Mouse (Mus musculus): Measurements from ENCODE around the gene Blzf1. TPM values are rescaled to one million over a fixed set of nuclear protein-coding genes. Genes with fewer than 3 reads are reported as not detected.

The Blzf1 gene
- polyA plus RNA-seq, 1 experiment from 2014 or later = 41.9 TPM

DNA sequence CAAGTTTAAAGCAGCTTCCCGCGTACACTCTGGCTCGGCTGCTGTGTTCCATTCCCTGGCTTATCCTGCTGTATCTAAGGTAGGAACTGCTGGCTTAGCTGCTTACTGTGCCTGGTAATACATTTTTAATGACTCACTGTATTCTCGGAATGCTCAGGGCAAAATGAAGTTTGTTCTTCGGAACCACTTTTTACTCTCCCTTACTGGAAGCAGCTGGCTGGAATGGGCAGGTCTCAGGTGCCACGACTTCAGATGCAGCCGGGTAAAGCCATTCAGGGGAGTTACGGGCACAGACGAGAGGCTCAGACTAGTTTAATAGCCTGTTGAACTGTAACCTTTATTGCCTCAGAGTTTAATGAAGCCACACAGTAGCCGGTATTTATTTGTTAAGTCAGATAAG, 14.1 kb upstream of the Blzf1 start:
- peaks cover 4% of the 10 kb centered on the region; the same call in 1 of the 2 replicates for H3K36me3 ChIP-seq
- no peak for ATAC-seq (ENCODE audit: insufficient number of reproducible peaks, low FRiP score, low TSS enrichment, low read depth)
- no peaks in the 10 kb centered on the region for H3K9me3 ChIP-seq (replicated peaks)
- no peaks in the 10 kb centered on the region for H3K4me1 ChIP-seq
- no peak overlapping the region for H3K4me3 ChIP-seq (replicated peaks)
- no peaks in the 10 kb centered on the region for H3K27me3 ChIP-seq
- no peak overlapping the region for H3K4me2 ChIP-seq (replicated peaks)
- 79% methylated on average over 10 of the region's 10 CpGs for WGBS
- H3K9ac ChIP-seq = no peak overlapping the region
- no peak overlapping the region for H3K27ac ChIP-seq (replicated peaks)

- no peaks in the 10 kb centered on the region for H3K4me1 ChIP-seq
- no peak overlapping the region for H3K9ac ChIP-seq
- no peaks in the 10 kb centered on the region for H3K9me3 ChIP-seq (replicated peaks)
- no peak overlapping the region for H3K4me2 ChIP-seq (replicated peaks)
- no peak overlapping the region for H3K27ac ChIP-seq (replicated peaks)
- no peaks in the 10 kb centered on the region for H3K27me3 ChIP-seq
- H3K4me3 ChIP-seq (replicated peaks) = no peak overlapping the region
- 86% methylated on average over 5 of the region's 5 CpGs for WGBS
- ATAC-seq (ENCODE audit: insufficient number of reproducible peaks, low FRiP score, low TSS enrichment, low read depth) = no peak
- peaks cover 4% of the 10 kb centered on the region; the same call in 1 of the 2 replicates for H3K36me3 ChIP-seq
Measured at GRCm38 (mm10) chr1:164320731-164321130, 13.4 kb upstream of the Blzf1 start.

DNA sequence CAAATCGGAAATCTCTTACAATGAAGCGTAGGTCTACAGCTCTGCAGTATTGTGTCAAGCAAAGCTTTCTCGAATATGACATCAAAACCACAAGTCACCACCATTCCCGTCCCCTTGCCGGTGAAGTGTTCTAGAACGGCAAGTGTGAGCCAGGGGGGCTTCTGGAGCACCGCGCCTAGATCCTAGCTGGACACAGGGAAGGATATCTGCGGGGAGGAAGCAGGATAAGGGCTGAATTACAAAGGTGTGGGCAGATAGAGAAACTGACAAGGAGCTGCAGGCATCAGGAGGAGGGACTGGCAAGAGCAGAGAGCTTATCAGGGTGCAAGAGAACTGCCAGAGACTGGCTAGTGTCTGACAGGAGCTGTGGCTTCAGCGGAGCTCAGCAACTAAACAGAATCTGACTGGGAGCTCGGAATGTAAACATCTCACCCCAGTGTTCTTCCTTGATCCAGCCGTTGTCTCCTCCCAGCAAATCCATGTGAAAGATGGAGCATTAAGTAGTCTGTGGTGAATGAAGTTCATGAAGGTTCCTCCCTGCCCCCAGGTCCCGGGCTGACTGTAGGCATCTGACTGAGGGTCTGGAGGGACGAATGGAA, 12.4 kb upstream of the Blzf1 start:
- 79% methylated on average over 14 of the region's 14 CpGs for WGBS
- Histone ChIP-seq H3K9ac (no peak overlapping the region), H3K4me2 (replicated peaks) (no peak overlapping the region), H3K4me1 (no peaks in the 10 kb centered on the region), H3K4me3 (replicated peaks) (no peak overlapping the region), H3K36me3 (peaks cover 4% of the 10 kb centered on the region; the same call in 1 of the 2 replicates), H3K27me3 (no peaks in the 10 kb centered on the region), H3K9me3 (replicated peaks) (no peaks in the 10 kb centered on the region), H3K27ac (replicated peaks) (no peak overlapping the region)
- ATAC-seq (ENCODE audit: insufficient number of reproducible peaks, low FRiP score, low TSS enrichment, low read depth) = no peak

- 92% methylated on average over 5 of the region's 5 CpGs for WGBS
- no peak for ATAC-seq (ENCODE audit: insufficient number of reproducible peaks, low FRiP score, low TSS enrichment, low read depth)
- no peaks in the 10 kb centered on the region for H3K27me3 ChIP-seq
- no peak overlapping the region for H3K27ac ChIP-seq (replicated peaks)
- no peak overlapping the region for H3K4me2 ChIP-seq (replicated peaks)
- H3K36me3 ChIP-seq = peaks cover 8% of the 10 kb centered on the region; the same call in 1 of the 2 replicates
- no peaks in the 10 kb centered on the region for H3K4me1 ChIP-seq
- no peak overlapping the region for H3K4me3 ChIP-seq (replicated peaks)
- no peaks in the 10 kb centered on the region for H3K9me3 ChIP-seq (replicated peaks)
- no peak overlapping the region for H3K9ac ChIP-seq
Measured at GRCm38 (mm10) chr1:164318474-164318873, 11.2 kb upstream of the Blzf1 start.

- ATAC-seq (ENCODE audit: insufficient number of reproducible peaks, low FRiP score, low TSS enrichment, low read depth) = no peak
- WGBS = 92% methylated on average over 9 of the region's 9 CpGs
Measured at GRCm38 (mm10) chr1:164317261-164317660, 10.0 kb upstream of the Blzf1 start.

DNA sequence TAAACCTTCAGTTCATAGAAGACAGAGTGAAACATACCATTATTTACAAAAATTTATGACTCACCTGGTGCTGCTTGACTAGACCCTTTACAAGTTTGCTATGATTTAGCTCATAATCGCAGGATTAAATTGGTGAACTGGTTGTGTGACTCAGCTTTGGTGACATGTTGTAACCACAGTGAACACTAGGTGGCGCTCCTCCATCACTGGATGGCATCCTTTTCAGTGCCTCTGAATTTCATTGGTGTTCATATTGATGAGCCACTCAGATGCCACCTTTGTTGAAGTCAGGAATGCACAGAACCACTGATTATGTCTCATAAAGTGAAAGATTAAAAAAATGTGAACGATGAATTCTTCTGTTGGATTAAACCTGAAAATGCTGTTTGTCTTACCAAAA, 9.4 kb upstream of the Blzf1 start:
- ATAC-seq (ENCODE audit: insufficient number of reproducible peaks, low FRiP score, low TSS enrichment, low read depth) = no peak
- H3K4me1 ChIP-seq = no peaks in the 10 kb centered on the region
- H3K9me3 ChIP-seq (replicated peaks) = no peaks in the 10 kb centered on the region
- 28% methylated on average over 3 of the region's 3 CpGs for WGBS
- H3K27ac ChIP-seq (replicated peaks) = no peak overlapping the region
- no peak overlapping the region for H3K9ac ChIP-seq
- peaks cover 14% of the 10 kb centered on the region for H3K36me3 ChIP-seq
- H3K4me2 ChIP-seq (replicated peaks) = no peak overlapping the region
- H3K4me3 ChIP-seq (replicated peaks) = no peak overlapping the region
- no peaks in the 10 kb centered on the region for H3K27me3 ChIP-seq

More at GRCm38 (mm10) chr1:164317261-164317660, 10.0 kb upstream of the Blzf1 start:
- H3K9me3 ChIP-seq (replicated peaks) = no peaks in the 10 kb centered on the region
- no peak overlapping the region for H3K4me3 ChIP-seq (replicated peaks)
- H3K36me3 ChIP-seq = peaks cover 14% of the 10 kb centered on the region
- no peak overlapping the region for H3K27ac ChIP-seq (replicated peaks)
- H3K4me2 ChIP-seq (replicated peaks) = no peak overlapping the region
- no peaks in the 10 kb centered on the region for H3K27me3 ChIP-seq
- H3K4me1 ChIP-seq = no peaks in the 10 kb centered on the region
- no peak overlapping the region for H3K9ac ChIP-seq

- no peak overlapping the region for H3K4me2 ChIP-seq (replicated peaks)
- 72% methylated on average over 8 of the region's 8 CpGs for WGBS
- no peaks in the 10 kb centered on the region for H3K27me3 ChIP-seq
- no peaks in the 10 kb centered on the region for H3K4me1 ChIP-seq
- H3K4me3 ChIP-seq (replicated peaks) = no peak overlapping the region
- no peak for ATAC-seq (ENCODE audit: insufficient number of reproducible peaks, low FRiP score, low TSS enrichment, low read depth)
- H3K36me3 ChIP-seq = peaks cover 14% of the 10 kb centered on the region
- H3K9ac ChIP-seq = no peak overlapping the region
- H3K9me3 ChIP-seq (replicated peaks) = no peaks in the 10 kb centered on the region
- no peak overlapping the region for H3K27ac ChIP-seq (replicated peaks)
Measured at GRCm38 (mm10) chr1:164315266-164315665, 8.0 kb upstream of the Blzf1 start.

DNA sequence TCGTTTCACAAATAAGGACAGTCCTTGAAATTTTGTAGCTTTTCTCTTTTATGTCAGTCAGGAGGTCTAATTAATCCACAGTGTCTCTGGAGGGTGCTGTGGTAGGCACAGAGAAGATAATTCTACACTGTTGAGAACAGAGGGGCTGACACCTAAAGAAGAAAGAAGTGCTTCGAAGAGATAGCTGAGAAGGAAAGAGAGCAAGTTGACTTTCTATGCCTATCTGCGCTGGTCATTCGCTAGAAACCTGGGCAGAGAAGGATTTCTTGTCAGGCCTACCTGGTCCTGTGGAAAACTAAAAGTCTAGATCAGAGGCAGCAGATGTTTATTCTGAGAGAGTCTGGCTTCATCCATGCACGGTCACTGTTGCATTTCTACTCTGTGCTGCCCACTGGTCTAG, 6.8 kb upstream of the Blzf1 start:
- Histone ChIP-seq H3K4me2 (replicated peaks) (no peak overlapping the region), H3K36me3 (peaks cover 14% of the 10 kb centered on the region), H3K27me3 (no peaks in the 10 kb centered on the region), H3K9me3 (replicated peaks) (no peaks in the 10 kb centered on the region), H3K9ac (no peak overlapping the region), H3K27ac (replicated peaks) (no peak overlapping the region), H3K4me1 (no peaks in the 10 kb centered on the region), H3K4me3 (replicated peaks) (no peak overlapping the region)
- no peak for ATAC-seq (ENCODE audit: insufficient number of reproducible peaks, low FRiP score, low TSS enrichment, low read depth)
- WGBS = 95% methylated on average over 5 of the region's 5 CpGs

- Histone ChIP-seq H3K4me3 (replicated peaks) (peak overlapping the region; percentile 81), H3K4me2 (replicated peaks) (peak overlapping the region; percentile 54), H3K4me1 (peaks cover 19% of the 10 kb centered on the region), H3K27ac (replicated peaks) (peak overlapping the region; percentile 67), H3K9ac (peak overlapping the region; percentile 37), H3K27me3 (no peaks in the 10 kb centered on the region), H3K9me3 (replicated peaks) (no peaks in the 10 kb centered on the region), H3K36me3 (peaks cover 12% of the 10 kb centered on the region)
- WGBS = 8% methylated on average over 10 of the region's 10 CpGs
- ATAC-seq (ENCODE audit: insufficient number of reproducible peaks, low FRiP score, low TSS enrichment, low read depth) = no peak
Measured at GRCm38 (mm10) chr1:164307922-164308321, 633 bp upstream of the Blzf1 start.

GRCm38 (mm10) chr1:164303821-164304220, 3.5 kb downstream of the Blzf1 start, which contains the start of gene Nme7:
Gene Nme7 (plus strand): TSS chr1:164304121.
- no peaks in the 10 kb centered on the region for H3K27me3 ChIP-seq
- 79% methylated on average over 5 of the region's 5 CpGs for WGBS
- H3K4me3 ChIP-seq (replicated peaks) = no peak within 1 kb of the TSS
- H3K4me1 ChIP-seq = peaks cover 19% of the 10 kb centered on the region
- no peak for ATAC-seq (ENCODE audit: insufficient number of reproducible peaks, low FRiP score, low TSS enrichment, low read depth)
- H3K9me3 ChIP-seq (replicated peaks) = no peaks in the 10 kb centered on the region
- H3K36me3 ChIP-seq = peaks cover 45% of the 10 kb centered on the region
- no peak within 1 kb of the TSS for H3K4me2 ChIP-seq (replicated peaks)
- no peak within 1 kb of the TSS for H3K27ac ChIP-seq (replicated peaks)
- H3K9ac ChIP-seq = no peak within 1 kb of the TSS

DNA sequence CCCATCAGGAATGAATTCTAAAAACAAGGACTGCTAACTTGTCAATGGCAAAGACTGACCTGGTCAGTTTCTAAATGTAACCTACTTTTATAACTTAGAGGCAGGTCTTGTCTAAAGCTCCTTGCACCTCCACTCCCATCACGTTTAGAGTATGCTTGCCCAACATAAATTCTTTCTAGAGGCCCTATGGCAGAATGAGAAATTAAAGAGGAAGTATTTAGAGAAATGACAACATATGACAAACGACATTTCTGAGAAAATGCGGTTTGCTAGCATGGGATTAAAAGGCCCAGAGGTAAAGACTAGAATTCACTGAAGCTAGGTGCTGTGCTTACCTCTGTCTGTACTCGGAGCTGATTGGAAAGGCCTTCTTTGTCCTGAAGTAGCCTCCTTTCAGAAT, 5.3 kb downstream of the Blzf1 start:
- no peaks in the 10 kb centered on the region for H3K27me3 ChIP-seq
- no peak overlapping the region for H3K4me3 ChIP-seq (replicated peaks)
- no peaks in the 10 kb centered on the region for H3K9me3 ChIP-seq (replicated peaks)
- H3K27ac ChIP-seq (replicated peaks) = no peak overlapping the region
- no peak overlapping the region for H3K9ac ChIP-seq
- no peak for ATAC-seq (ENCODE audit: insufficient number of reproducible peaks, low FRiP score, low TSS enrichment, low read depth)
- H3K4me1 ChIP-seq = peaks cover 10% of the 10 kb centered on the region
- WGBS = 85% methylated on average over 4 of the region's 4 CpGs
- no peak overlapping the region for H3K4me2 ChIP-seq (replicated peaks)
- peaks cover 60% of the 10 kb centered on the region for H3K36me3 ChIP-seq

DNA sequence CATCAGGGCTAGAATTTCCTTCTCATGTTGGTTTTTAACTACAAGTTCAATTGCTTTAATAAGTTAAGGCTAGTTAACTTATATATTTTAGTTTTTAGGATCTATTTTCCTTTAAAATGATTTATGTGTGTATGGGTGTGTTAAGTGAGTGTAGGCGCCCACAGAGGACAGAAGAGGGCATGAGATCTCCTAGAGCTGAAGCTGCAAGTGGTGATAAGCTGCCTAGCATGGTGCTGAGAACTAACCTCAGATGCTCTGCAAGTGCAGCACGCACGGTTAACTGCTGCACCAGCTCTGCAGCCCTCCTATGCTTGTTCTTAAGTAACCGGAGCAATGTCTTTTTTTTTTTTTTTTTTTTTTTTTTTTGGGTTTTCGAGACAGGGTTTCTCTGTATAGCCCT, 10.8 kb downstream of the Blzf1 start:
- Histone ChIP-seq H3K27me3 (no peaks in the 10 kb centered on the region), H3K27ac (replicated peaks) (no peak overlapping the region), H3K4me3 (replicated peaks) (no peak overlapping the region), H3K36me3 (peaks cover 70% of the 10 kb centered on the region), H3K4me2 (replicated peaks) (no peak overlapping the region), H3K9ac (no peak overlapping the region), H3K4me1 (no peaks in the 10 kb centered on the region), H3K9me3 (replicated peaks) (no peaks in the 10 kb centered on the region)
- no peak for ATAC-seq (ENCODE audit: insufficient number of reproducible peaks, low FRiP score, low TSS enrichment, low read depth)
- WGBS = 89% methylated on average over 4 of the region's 5 CpGs

Data from embryonic facial prominence, embryonic 15.5 days (tissue).